Mouse (Mus musculus): ENCODE measurements around the gene Sbsn.

DNA sequence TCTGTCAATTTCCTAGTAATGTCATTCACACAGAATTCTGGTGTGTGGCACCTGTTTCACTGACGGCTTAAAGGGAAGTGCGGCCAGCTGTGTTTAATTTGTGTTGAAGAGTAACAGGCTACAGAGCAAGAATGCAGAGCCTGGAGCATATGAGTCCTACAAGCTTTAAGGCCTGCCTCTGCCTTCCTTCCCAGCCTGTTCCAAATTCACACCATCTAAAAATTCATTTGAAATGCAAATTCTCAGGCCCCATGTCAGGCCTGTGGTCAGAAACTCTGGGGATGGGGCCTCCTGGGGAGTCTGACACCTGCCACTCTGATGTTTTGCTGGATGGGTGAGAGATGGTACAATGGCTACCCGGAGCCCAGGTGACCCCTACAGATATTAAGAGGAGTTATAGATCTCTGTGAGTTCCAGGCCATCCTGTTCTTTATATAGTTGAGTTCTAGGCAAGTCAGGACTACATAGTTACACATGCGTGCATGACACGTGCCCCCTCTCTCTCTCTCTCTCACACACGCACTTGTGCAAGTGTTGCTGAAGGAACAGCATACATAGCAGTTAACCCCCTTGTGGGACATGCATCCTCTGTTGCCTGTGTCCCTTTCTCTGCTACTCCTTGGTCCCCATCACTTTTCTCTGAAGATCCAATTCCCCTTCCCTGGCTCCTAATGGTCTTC lies 27.9 kb upstream of the Sbsn start:
- no peak for TF ChIP-seq POLR2A (IDR thresholded peaks at IDR 0.05; ENCODE audit: low read depth, low read length)
- no peak for TF ChIP-seq CTCF (IDR thresholded peaks at IDR 0.05; ENCODE audit: extremely low read depth, insufficient read depth, insufficient read length, insufficient replicate concordance)

Measured in spleen, adult 2 months (tissue).